Mouse (Mus musculus) small intestine, adult 2 months (tissue): Measurements from ENCODE around the gene Tnni3k. TPM values are rescaled to one million over a fixed set of nuclear protein-coding genes. Genes with fewer than 3 reads are reported as not detected.

ENCODE experiments used
- H3K27ac ChIP-seq: fragments of 200-500 bp; 2 replicates; pipeline ENCODE4 v1.5.1; 2012; ENCODE audit warnings: low read depth, low read length, control low read depth, inconsistent platforms; ENCODE audit not compliant: insufficient read depth
- H3K27me3 ChIP-seq: fragments of 200-500 bp; 2 replicates; pipeline ENCODE4 v1.6.1; 2012; ENCODE audit warnings: mild to moderate bottlenecking, moderate library complexity, low read length, inconsistent platforms; ENCODE audit not compliant: control insufficient read depth, insufficient read depth
- H3K36me3 ChIP-seq: fragments of 200-500 bp; 2 replicates; pipeline ENCODE4 v1.6.1; 2012; ENCODE audit warnings: mild to moderate bottlenecking, low read length, control low read depth, inconsistent platforms; ENCODE audit not compliant: control insufficient read depth, insufficient read depth
- H3K4me1 ChIP-seq: fragments of 200-500 bp; 2 replicates; pipeline ENCODE4 v1.6.1; 2012; ENCODE audit warnings: low read length, inconsistent platforms, mixed read lengths; ENCODE audit not compliant: control insufficient read depth, insufficient read depth, insufficient read length
- H3K4me3 ChIP-seq: fragments of 200-500 bp; 2 replicates; pipeline ENCODE4 v1.5.1; 2012; ENCODE audit warnings: low read depth, mild to moderate bottlenecking, control low read depth, inconsistent platforms, low read length, moderate library complexity
- CTCF ChIP-seq: fragments of 200-500 bp; IDR thresholded peaks from 2 replicates; pipeline ENCODE4 v1.5.1; 2012; ENCODE audit warnings: low read depth, mild to moderate bottlenecking, control low read depth, inconsistent platforms, low read length, moderate library complexity, mixed read lengths; ENCODE audit not compliant: insufficient replicate concordance, insufficient read length; ENCODE audit errors: extremely low read depth
- POLR2A ChIP-seq: fragments of 200-500 bp; IDR thresholded peaks from 2 replicates; pipeline ENCODE4 v1.6.1; 2012; ENCODE audit warnings: low read depth, mild to moderate bottlenecking, control low read depth, inconsistent platforms, low read length, moderate library complexity
- WGBS: fragments of 180-500 bp; shearing (Covaris S2); methylation state at CpG from one replicate; pipeline ENCODE4 v1.1.7; 2018; 5-methylcytosine and 5-hydroxymethylcytosine counted together
- polyA plus RNA-seq: library from polyadenylated mRNA; depleted of rRNA; stranded (reverse); fragments of >200 nt; gene quantifications from 2 replicates; pipeline ENCODE4 v1.2.3, GENCODE M21; 2012

Gene Tnni3k
- polyA plus RNA-seq, 1 experiment, result 0.06 TPM

- TF ChIP-seq CTCF (no peak), POLR2A (no peak)
- Histone ChIP-seq H3K27me3 (no peaks in the 10 kb centered on the region), H3K4me1 (no peaks in the 10 kb centered on the region), H3K36me3 (no peaks in the 10 kb centered on the region), H3K27ac (no peak overlapping the region), H3K4me3 (no peak overlapping the region)
- WGBS, result 32% methylated on average over 1 of the region's 1 CpGs
Observed at GRCm38 (mm10) chr3:154812893-154813292, 242.3 kb downstream of the Tnni3k start.

DNA sequence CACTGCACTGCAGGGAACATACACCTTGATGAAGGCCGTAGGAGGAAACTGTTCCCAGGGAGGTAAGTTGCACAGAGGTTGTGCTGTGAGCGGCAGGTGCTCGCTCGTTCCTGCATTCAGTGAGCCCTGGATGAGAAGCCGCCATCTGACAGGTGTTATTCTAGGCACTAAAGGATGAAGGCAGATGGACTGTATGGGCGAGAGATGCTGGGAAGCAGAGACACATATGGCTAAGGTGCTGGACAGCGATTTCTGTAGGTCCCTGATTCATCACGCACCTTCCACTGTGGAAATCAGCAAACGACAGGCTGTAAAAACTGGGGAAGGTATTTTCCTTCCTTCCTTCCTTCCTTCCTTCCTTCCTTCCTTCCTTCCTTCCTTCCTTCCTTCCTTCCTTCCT, 243.4 kb downstream of the Tnni3k start:
- TF ChIP-seq CTCF (no peak), POLR2A (no peak)
- no peaks in the 10 kb centered on the region for H3K36me3 ChIP-seq
- no peak overlapping the region for H3K27ac ChIP-seq
- no peaks in the 10 kb centered on the region for H3K27me3 ChIP-seq
- H3K4me1 ChIP-seq, result no peaks in the 10 kb centered on the region
- WGBS, result 49% methylated on average over 9 of the region's 9 CpGs
- no peak overlapping the region for H3K4me3 ChIP-seq

GRCm38 (mm10) chr3:154811281-154811680, 243.9 kb downstream of the Tnni3k start:
- WGBS, result 26% methylated on average over 9 of the region's 9 CpGs
- no peaks in the 10 kb centered on the region for H3K4me1 ChIP-seq
- no peak overlapping the region for H3K4me3 ChIP-seq
- H3K27me3 ChIP-seq, result no peaks in the 10 kb centered on the region
- no peak overlapping the region for H3K27ac ChIP-seq
- TF ChIP-seq POLR2A (no peak), CTCF (no peak)
- no peaks in the 10 kb centered on the region for H3K36me3 ChIP-seq

GRCm38 (mm10) chr3:154810273-154810870, 244.8 kb downstream of the Tnni3k start:
- Histone ChIP-seq H3K27ac (no peak overlapping the region), H3K36me3 (no peaks in the 10 kb centered on the region), H3K4me3 (no peak overlapping the region), H3K4me1 (no peaks in the 10 kb centered on the region), H3K27me3 (no peaks in the 10 kb centered on the region)
- 16% methylated on average over 7 of the region's 7 CpGs for WGBS
- TF ChIP-seq CTCF, result no peak
- no peak for TF ChIP-seq POLR2A

- no peaks in the 10 kb centered on the region for H3K36me3 ChIP-seq
- no peaks in the 10 kb centered on the region for H3K4me1 ChIP-seq
- H3K27me3 ChIP-seq, result no peaks in the 10 kb centered on the region
- WGBS, result 60% methylated on average over 7 of the region's 7 CpGs
- TF ChIP-seq POLR2A (no peak), CTCF (no peak)
- H3K4me3 ChIP-seq, result no peak overlapping the region
- no peak overlapping the region for H3K27ac ChIP-seq
Observed at GRCm38 (mm10) chr3:154806626-154807025, 248.6 kb downstream of the Tnni3k start.

GRCm38 (mm10) chr3:154800888-154801429, 254.2 kb downstream of the Tnni3k start:
- Histone ChIP-seq H3K27me3 (no peaks in the 10 kb centered on the region), H3K36me3 (no peaks in the 10 kb centered on the region), H3K27ac (no peak overlapping the region), H3K4me1 (no peaks in the 10 kb centered on the region), H3K4me3 (no peak overlapping the region)
- 69% methylated on average over 8 of the region's 8 CpGs for WGBS
- TF ChIP-seq POLR2A (no peak), CTCF (no peak)

DNA sequence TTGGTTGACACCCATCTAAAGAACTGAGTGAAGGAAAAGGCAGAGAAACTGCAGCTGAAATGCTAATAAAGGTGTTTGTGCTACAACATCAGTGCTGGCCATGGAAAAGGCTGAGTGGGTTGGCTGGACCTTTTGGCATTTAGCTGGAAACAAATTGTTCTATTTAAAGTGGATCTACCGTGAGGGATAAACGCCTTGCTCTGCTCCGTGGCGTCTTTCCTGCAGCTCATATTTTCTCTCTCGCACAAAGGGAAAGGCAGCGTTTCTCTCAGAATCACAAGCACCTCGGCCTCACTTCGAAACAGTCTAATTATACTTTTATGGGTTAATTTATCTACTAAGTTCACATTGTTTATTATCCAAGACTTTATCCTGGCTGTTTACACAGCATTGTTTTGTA, 254.8 kb downstream of the Tnni3k start:
- H3K36me3 ChIP-seq, result no peaks in the 10 kb centered on the region
- no peaks in the 10 kb centered on the region for H3K27me3 ChIP-seq
- H3K4me1 ChIP-seq, result no peaks in the 10 kb centered on the region
- WGBS, result 73% methylated on average over 8 of the region's 8 CpGs
- TF ChIP-seq CTCF (no peak), POLR2A (no peak)
- no peak overlapping the region for H3K4me3 ChIP-seq
- H3K27ac ChIP-seq, result no peak overlapping the region
